Mouse (Mus musculus) lung, postnatal 0 days (tissue): ENCODE measurements at regions not wholly inside any gene's neighbourhood (a gene's known extent, or its start where the extent isn't known, plus 50 kb on each side); places are given as distances from the start of the nearest gene placed in this dataset.
A peak's percentile ranks its signal among the peaks of the same experiment; 100 is the strongest.
"Not testable (repeated sequence)": the region's sequence is repeated elsewhere in the genome, so short reads cannot be mapped to it uniquely, and the experiment has no call there.

Experiments
- ATAC-seq: fragments of 200-750 bp; cut with Nextera tagmentation; 2 replicates; pipeline ENCODE4 v1.8.0; 2017; ENCODE audit warnings: moderate library complexity
- DNase-seq: peaks from one replicate; pipeline ENCODE4 v3.0.0-alpha.2; 2016; ENCODE audit warnings: low spot score
- H3K27ac ChIP-seq: fragments of 300-500 bp; sonication (generic); 2 replicates; pipeline ENCODE4 v1.5.1; 2014; ENCODE audit warnings: antibody characterized with exemption, mild to moderate bottlenecking, low read length, mixed read lengths
- H3K27me3 ChIP-seq: fragments of 300-500 bp; sonication (generic); replicated peaks from 2 replicates; pipeline ENCODE4 v1.6.1; 2014; ENCODE audit warnings: low read length, mixed read lengths; ENCODE audit not compliant: insufficient read depth
- H3K36me3 ChIP-seq: fragments of 300-500 bp; sonication (generic); 2 replicates; pipeline ENCODE4 v1.6.1; 2014; ENCODE audit warnings: low read length, mixed read lengths; ENCODE audit not compliant: insufficient read depth
- H3K4me1 ChIP-seq: fragments of 300-500 bp; sonication (generic); 2 replicates; pipeline ENCODE4 v1.6.1; 2014; ENCODE audit warnings: antibody characterized with exemption, low read depth, low read length, mixed read lengths; ENCODE audit not compliant: insufficient read depth
- H3K4me2 ChIP-seq: fragments of 300-500 bp; sonication (generic); replicated peaks from 2 replicates; pipeline ENCODE4 v1.6.1; 2014; ENCODE audit warnings: low read depth, mild to moderate bottlenecking, low read length, moderate library complexity, mixed read lengths
- H3K4me3 ChIP-seq: fragments of 300-500 bp; sonication (generic); 2 replicates; pipeline ENCODE4 v1.5.1; 2014; ENCODE audit warnings: low read depth, low read length
- H3K9ac ChIP-seq: fragments of 300-500 bp; sonication (generic); replicated peaks from 2 replicates; pipeline ENCODE4 v1.6.1; 2014; ENCODE audit warnings: low read depth, mild to moderate bottlenecking
- H3K9me3 ChIP-seq: fragments of 300-500 bp; sonication (generic); 2 replicates; pipeline ENCODE4 v1.6.1; 2016; ENCODE audit warnings: low read length, mixed read lengths
- CTCF ChIP-seq: IDR thresholded peaks from 2 replicates; pipeline ENCODE4 v1.5.1; 2016; ENCODE audit warnings: antibody characterized with exemption, mild to moderate bottlenecking
- EP300 ChIP-seq: IDR thresholded peaks from 2 replicates; pipeline ENCODE4 v1.6.1; 2016; ENCODE audit warnings: antibody characterized with exemption, mild to moderate bottlenecking, control low read depth
- WGBS: fragments of 180-500 bp; shearing (Covaris S2); extraction: QIAGEN DNeasy Blood & Tissue Kit; methylation state at CpG from one replicate; pipeline ENCODE4 v1.1.7; 2014; 5-methylcytosine and 5-hydroxymethylcytosine counted together

DNA sequence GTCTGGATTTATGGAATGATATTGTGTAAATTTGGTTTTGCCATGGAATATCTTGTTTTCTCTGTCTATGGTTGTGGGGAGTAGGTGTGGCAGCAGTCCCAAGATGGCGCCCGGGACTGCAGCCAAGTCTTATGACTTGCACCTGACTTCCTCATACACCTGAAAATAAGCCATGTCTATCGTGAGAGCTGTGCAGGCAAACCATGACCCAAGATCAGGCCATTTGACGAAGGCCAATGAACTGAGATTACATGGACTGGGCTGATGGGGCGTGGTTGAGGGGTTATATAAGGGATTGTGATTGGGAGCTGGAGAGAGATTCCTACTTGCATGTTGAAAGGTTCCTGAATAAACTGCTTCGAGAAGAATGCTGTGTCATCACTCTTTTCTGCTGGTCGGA lies 139.5 kb downstream of the Slc6a15 start:
- not testable (repeated sequence) for H3K4me2 ChIP-seq, H3K27me3 ChIP-seq, H3K9me3 ChIP-seq, DNase-seq, H3K9ac ChIP-seq, H3K4me3 ChIP-seq, H3K27ac ChIP-seq, H3K4me1 ChIP-seq, H3K36me3 ChIP-seq, ATAC-seq
- 87% methylated on average over 7 of the region's 7 CpGs for WGBS

DNA sequence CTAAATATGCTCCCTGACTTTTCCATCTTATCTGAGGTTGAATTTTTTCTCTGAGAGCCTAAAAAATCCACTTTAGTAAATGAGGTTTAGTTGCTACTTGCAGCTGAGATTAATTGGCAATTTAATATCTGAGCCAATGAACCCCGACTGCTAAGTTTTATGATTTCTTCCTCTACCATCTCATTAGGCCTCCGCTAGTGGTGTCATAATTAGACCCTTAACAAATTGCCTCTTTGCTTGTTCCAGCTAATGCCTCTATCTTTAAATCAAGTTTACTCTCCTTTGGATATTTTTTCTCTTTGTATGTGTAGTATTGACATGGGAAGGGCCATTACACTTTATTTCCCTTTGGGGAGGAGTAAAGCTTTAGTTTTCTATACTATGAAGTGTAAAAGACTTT lies 176.9 kb downstream of the Slc6a15 start:
- H3K36me3 ChIP-seq = no peaks in the 10 kb centered on the region
- 92% methylated on average over 2 of the region's 2 CpGs for WGBS
- no peaks in the 10 kb centered on the region for H3K4me1 ChIP-seq
- H3K27ac ChIP-seq = no peak overlapping the region
- no peak overlapping the region for H3K4me3 ChIP-seq
- H3K27me3 ChIP-seq = no peaks in the 10 kb centered on the region
- ATAC-seq = no peak
- no peak for TF ChIP-seq EP300
- no peak for TF ChIP-seq CTCF
- DNase-seq = no peak
- H3K9ac ChIP-seq = no peak overlapping the region
- no peaks in the 10 kb centered on the region for H3K9me3 ChIP-seq
- H3K4me2 ChIP-seq = no peak overlapping the region

GRCm38 (mm10) chr10:103549510-103549909 lies 181.9 kb downstream of the Slc6a15 start:
- no peak overlapping the region for H3K4me3 ChIP-seq
- whole genome bisulfite sequencing = 60% methylated on average over 2 of the region's 2 CpGs
- peak; percentile 67 for ATAC-seq

DNA sequence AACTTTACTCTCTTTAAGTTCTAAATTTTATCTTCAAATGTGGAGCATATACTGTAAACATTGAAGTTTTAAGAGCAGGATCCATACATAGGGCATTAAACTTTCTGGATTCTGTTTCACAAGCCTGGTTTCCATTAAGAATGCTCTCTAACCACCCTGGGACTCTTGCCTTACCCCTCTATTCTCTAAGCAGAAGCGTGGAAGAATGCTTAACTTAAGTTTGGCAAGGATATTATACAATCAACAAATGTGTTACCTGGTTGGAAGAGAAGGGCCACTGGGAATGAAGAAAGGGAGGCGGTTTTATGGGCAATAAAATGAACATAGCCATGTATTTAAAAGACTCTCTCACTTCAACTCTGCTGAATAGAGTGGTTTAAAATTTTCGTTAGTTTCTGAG lies 217.5 kb downstream of the Slc6a15 start:
- ATAC-seq = no peak

More at GRCm38 (mm10) chr10:103549510-103549909, 181.9 kb downstream of the Slc6a15 start:
- H3K4me2 ChIP-seq = no peak overlapping the region
- H3K27ac ChIP-seq = no peak overlapping the region
- TF ChIP-seq EP300 (peak; percentile 69), CTCF (no peak)
- no peak overlapping the region for H3K9ac ChIP-seq
- H3K36me3 ChIP-seq = no peaks in the 10 kb centered on the region
- peak; percentile 25 for DNase-seq
- no peaks in the 10 kb centered on the region for H3K9me3 ChIP-seq
- H3K4me1 ChIP-seq = no peaks in the 10 kb centered on the region
- no peaks in the 10 kb centered on the region for H3K27me3 ChIP-seq

DNA sequence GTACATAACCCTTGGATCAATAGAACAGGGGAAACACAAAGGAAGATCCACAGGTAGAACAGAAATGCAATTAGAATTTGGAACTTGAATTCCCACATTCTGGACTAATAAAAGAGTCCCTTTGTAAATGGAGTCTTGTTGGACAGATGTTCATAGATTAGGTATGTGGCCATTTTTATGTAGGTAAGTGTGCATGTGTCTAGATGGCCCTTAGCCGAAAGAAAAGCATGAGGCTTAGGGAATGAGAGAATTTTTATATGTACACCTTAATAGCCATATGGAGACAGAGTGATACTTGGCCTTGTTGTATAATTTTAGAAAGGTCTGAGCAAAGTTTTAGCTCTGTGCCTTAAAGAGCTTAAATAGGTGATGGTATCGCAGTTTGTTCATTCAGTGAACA lies 217.9 kb downstream of the Slc6a15 start:
- no peak for DNase-seq
- H3K4me3 ChIP-seq = no peak overlapping the region
- H3K4me1 ChIP-seq = no peaks in the 10 kb centered on the region
- TF ChIP-seq CTCF (no peak), EP300 (no peak)
- no peaks in the 10 kb centered on the region for H3K9me3 ChIP-seq
- no peak overlapping the region for H3K27ac ChIP-seq
- 98% methylated on average over 2 of the region's 2 CpGs for WGBS
- H3K36me3 ChIP-seq = no peaks in the 10 kb centered on the region
- ATAC-seq = no peak
- no peaks in the 10 kb centered on the region for H3K27me3 ChIP-seq
- H3K4me2 ChIP-seq = no peak overlapping the region
- no peak overlapping the region for H3K9ac ChIP-seq

More for the DNA sequence above, 217.5 kb downstream of the Slc6a15 start:
- TF ChIP-seq EP300 = no peak
- no peak for TF ChIP-seq CTCF
- Histone ChIP-seq H3K27me3 (no peaks in the 10 kb centered on the region), H3K4me1 (no peaks in the 10 kb centered on the region), H3K4me3 (no peak overlapping the region), H3K36me3 (no peaks in the 10 kb centered on the region), H3K9ac (no peak overlapping the region), H3K4me2 (no peak overlapping the region), H3K9me3 (no peaks in the 10 kb centered on the region), H3K27ac (no peak overlapping the region)
- 69% methylated on average over 3 of the region's 3 CpGs for WGBS
- no peak for DNase-seq

- Histone ChIP-seq H3K27ac (no peak overlapping the region), H3K9me3 (no peaks in the 10 kb centered on the region), H3K27me3 (no peaks in the 10 kb centered on the region), H3K4me3 (no peak overlapping the region), H3K4me2 (no peak overlapping the region), H3K36me3 (no peaks in the 10 kb centered on the region), H3K4me1 (no peaks in the 10 kb centered on the region), H3K9ac (no peak overlapping the region)
- TF ChIP-seq CTCF (no peak), EP300 (no peak)
- ATAC-seq (no peak), DNase-seq (no peak)
- WGBS = 86% methylated on average over 2 of the region's 2 CpGs
Observed at GRCm38 (mm10) chr10:103591985-103592384, 224.4 kb downstream of the Slc6a15 start.

DNA sequence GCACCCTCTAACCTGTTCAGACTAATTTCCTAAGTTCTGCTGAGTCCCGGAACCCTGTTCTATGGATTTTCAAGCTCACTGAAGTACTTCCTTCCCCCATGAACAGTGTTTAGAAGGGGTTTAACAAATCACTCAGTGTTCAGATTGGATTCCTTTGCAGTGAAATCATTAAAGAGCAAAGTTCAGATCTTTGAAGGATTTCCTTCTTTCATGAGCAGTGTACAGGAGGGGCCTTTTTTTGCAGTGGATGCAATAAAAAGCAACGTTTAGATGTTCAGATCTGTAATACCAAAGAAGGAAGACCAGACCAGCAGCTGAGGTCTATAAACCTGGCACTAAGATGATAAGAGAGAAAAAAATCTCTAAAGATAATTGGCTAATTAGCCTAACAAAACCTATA lies 273.6 kb downstream of the Slc6a15 start:
- Histone ChIP-seq H3K4me2 (no peak overlapping the region), H3K36me3 (no peaks in the 10 kb centered on the region), H3K4me3 (no peak overlapping the region), H3K27ac (no peak overlapping the region), H3K27me3 (no peaks in the 10 kb centered on the region), H3K4me1 (no peaks in the 10 kb centered on the region), H3K9ac (no peak overlapping the region), H3K9me3 (no peaks in the 10 kb centered on the region)
- DNase-seq = no peak
- no peak for ATAC-seq
- WGBS = 55% methylated on average over 2 of the region's 2 CpGs
- TF ChIP-seq CTCF = no peak
- TF ChIP-seq EP300 = no peak
